Mouse (Mus musculus): ENCODE data around the gene Gabarapl2. TPM values are rescaled to one million over a fixed set of nuclear protein-coding genes. Genes with fewer than 3 reads are reported as not detected.

The Gabarapl2 gene
- total RNA-seq, 2 experiments from 2014 or later = 212 to 219 TPM

DNA sequence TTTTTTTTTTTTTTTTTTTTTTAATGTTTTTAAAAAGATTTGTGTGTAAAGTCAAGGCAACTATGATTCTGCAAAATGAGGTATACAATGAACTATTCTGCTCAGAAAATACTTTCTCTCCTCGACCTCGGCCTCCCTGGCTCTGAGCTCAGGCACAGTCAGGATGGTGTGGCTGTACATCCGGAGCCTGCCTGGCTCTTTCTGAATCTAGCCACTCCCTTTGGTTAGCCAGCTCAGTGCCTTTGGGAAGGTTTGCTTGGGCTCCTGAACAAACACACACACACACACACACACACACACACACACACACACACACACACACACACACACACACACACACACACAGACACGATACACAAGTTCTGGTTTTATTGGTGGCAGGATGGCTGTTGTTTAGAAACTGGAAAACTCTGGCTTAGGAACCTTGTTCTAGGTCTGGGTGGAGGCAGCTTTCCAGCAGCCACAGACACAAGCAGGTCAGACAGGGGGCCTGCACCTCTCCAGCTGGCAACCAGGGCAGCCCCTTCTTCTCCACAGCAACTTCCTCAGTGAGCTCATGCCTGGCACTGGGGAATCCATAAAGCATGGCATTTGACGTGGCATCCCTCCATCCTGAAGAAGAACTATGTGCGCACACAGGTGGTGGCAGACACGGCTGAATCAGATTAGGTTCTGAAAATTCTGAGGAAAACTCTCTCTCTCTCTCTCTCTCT, 24.5 kb downstream of the Gabarapl2 start:
- DNase-seq (ENCODE audit: low spot score in 2 of 2) = no peak

DNA sequence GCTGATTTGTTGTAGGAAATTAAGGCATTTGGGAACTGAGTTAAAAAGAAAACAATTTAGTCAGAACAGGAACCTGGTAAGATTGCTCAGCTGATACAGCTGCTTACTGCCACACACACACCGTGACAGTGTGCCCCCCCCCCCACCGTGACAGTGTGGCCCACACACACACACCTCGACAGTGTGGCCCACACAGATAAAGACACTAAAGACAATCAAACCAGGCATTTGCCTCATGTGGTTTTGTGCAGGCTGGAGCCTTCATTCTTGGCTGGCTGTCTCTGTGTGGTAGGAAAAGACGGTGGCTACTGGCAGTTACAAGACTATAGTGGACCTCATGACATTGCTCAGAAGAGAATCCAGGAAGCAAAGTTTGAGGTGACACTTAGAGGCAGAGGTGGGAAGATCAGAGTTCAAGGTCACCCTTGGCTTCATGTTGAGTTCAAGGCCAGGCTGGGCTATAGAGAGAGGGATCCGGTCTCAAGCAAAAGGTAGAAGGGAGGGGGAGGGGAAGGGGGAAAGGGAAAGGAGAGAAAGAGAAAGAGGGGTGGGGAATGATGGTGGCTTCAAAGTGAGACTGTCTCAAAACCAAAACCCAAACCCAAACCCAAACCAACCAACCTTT, 26.9 kb downstream of the Gabarapl2 start:
- DNase-seq (ENCODE audit: low spot score in 2 of 2) = no peak

DNA sequence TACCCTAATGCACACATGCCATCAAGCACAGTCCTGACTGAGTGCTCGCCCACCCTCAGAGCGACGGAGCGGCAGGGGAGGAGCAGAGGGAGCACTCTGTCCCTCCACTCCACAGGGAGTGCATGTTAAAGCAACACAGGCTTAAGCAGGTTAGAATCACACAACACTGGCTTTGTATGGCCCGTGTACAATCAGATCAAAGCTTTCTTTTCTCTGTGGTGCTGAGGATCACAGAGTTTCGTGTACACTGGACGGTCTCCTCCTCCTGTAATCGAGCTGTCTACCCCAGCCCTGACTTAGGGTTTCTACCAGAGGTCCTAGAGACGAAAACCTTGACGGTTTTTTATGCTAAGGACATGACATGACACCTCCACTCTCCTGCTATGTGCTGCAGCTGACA, 28.0 kb downstream of the Gabarapl2 start:
- no peak for DNase-seq (ENCODE audit: low spot score in 2 of 2)

DNA sequence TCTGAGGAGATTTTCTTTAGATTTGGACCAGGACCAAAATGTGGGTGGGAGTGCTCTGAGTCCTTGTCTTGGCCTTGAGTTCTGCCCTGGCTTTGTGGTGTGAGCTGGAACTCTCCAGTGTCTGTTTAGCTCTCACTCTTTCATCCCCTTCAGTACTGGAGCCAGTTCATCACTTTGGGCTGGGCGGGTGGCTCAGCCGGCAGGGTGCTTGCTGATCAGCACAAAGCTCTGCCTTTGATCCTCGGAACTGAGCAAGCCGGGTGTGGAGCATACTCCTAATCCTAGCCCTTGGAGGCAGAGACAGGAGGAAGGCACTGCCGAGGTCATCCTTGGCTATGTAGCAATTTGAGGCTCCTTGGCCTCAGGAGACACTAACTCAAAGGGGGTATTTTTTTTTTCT, 28.5 kb downstream of the Gabarapl2 start:
- no peak for DNase-seq (ENCODE audit: low spot score in 2 of 2)

DNA sequence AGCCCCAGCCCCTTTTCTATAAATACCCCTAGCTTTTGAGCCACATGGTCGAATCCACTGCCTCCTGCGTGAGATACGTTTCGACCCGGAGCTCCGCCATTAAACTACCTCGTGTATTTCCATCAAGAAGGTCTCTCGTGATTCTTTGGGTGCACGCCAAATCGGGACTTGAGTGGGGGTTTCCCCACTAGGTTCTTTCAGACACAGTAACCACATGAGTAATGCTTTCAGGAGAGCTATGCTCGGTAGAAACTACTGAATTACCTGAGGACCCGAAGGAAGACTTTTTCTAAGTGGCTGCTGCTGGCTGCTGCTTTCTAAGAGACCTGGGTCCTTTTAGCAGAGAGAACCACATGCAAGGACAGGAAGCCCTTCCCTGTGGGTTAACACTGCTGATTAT, 33.6 kb downstream of the Gabarapl2 start:
- DNase-seq (ENCODE audit: low spot score in 2 of 2) = no peak

DNA sequence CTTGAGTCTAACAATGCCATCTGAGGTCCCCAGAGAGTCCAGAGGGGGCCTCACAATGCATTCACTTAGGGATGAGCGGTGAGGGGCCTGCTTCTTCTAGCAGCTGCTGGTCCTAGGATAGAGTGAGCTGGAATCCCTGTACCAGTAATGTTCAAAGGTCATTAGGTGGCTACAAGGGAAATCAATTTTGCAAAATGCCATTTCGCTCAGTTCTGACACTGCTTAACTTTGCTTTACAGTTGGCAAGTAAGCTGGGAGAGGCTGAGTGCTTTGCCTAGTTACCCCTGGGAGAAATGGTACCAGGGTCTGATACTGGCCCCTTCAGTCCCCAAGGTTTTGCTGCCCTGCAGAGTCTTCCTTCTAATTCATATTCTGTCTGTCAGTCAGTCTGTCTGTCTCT, 35.2 kb downstream of the Gabarapl2 start:
- DNase-seq (ENCODE audit: low spot score in 2 of 2) = no peak

DNA sequence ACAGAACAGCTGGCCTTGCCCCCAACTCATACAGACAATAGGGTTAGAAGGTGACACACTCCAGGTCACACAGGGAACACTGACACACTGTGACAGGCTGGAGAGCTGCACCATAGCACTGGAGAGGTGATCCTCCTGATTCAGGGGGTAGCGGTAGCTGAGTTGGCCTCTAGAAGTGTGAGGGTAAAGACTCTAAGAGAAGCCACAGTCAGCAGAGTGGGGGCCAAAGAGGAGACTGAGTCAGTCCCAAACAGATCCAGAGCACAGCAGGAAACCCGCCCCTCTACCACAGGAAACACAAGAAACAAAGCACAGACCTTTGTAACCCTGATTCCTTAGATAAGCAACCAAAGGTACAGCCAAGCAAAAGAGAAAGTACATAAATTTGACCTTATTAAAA, 35.8 kb downstream of the Gabarapl2 start:
- DNase-seq (ENCODE audit: low spot score in 2 of 2) = no peak

DNA sequence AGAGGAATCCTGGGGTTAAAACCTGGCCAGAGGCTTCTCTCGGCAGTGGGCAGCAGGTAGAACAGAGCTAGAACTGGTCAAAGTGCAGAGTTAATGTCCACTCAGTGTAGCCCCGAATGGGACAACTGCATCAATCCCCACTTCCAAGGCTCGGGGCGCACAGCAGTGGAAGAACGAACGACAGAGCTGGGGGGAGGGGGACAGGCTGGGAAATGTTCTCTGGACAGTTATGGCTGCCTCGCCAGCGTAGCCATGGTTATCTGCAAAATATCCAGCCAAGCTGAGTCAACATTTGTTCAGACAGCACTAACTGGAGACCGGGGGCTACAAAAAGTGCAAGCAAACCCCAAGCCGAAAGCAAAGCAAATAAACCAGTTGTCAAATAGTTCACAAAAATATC, 37.6 kb downstream of the Gabarapl2 start:
- peak in 1 of 2 experiments; percentile 28 for DNase-seq (ENCODE audit: low spot score in 2 of 2)

DNA sequence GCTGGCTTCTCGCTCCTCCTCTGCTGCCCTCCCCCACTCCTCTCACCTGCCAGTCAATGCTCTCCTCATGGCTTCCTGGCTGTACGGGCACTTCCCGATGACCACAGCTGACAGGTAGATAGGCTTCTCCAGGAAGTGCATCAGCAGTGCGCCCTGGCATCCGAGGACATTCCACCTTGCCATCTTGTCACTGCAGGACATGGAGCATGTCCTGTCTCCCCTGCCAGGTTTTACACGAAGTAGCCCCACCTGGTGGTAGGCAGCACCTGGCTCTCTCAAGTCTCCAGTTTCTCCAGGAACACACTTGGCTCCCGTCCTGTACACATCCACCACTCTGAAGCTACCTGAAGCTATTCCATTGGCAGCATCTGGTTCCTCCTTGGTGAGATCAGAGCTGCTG, 41.6 kb downstream of the Gabarapl2 start:
- DNase-seq (ENCODE audit: low spot score in 2 of 2) = no peak

DNA sequence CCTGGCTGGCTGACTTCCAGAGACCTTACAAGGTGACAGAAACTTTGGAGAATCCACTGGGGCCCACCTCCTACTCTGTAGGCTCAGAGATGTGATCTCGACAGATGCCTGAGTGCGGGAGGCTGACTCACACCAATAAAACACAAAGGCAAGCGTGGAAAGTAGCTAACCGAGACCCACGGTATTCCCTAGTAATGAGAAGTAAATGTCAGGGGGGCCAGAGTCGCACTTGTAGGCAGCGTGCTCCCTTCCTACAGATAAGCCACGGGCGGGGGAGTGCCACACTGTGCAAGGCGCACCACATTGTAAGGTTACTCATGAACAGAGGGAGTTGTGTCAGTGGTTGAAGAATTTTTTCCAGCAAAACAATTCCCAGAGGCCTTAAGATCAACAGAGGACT, 44.0 kb downstream of the Gabarapl2 start:
- DNase-seq (ENCODE audit: low spot score in 2 of 2) = peak in 1 of 2 experiments; percentile 42

DNA sequence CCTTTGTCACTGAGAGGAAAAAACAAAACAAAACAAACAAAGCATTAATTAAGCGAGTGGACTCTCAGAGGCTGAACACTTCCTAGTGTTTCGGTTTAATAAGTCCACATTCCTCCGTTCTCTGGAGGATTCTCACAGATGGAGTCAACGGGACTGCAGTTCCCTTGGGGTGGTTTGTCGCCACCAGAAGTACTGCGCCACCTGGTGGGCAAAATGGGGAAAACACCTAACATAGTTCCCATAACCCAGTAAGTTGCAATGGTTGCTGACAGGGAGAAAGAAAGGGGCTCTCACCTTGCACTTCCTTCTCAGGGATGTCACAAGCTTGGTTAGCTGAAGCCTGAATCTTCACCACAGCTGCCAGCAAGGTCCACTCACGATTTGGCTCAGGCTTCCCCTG, 49.4 kb downstream of the Gabarapl2 start:
- DNase-seq (ENCODE audit: low spot score in 2 of 2) = peak; percentile 55 to 85

DNA sequence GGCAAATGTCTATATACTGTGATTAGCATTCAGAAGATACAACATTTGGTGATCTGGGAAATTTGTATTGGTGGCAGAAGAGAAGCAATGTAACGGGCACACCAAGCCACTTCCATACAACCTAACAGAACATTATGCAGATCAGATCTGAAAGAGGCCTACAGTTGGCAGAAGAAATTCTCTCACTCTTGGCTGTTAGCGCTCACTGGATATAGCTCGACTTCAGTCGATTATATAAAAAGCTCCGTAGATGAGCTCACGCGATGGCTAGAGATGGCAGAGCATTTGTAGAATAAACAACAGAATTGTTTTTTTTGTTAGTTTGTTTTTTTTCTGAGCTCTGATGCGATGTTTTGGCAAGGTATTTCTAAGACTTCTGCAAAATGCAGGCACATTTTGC, 50.8 kb downstream of the Gabarapl2 start:
- DNase-seq (ENCODE audit: low spot score in 2 of 2) = no peak

DNA sequence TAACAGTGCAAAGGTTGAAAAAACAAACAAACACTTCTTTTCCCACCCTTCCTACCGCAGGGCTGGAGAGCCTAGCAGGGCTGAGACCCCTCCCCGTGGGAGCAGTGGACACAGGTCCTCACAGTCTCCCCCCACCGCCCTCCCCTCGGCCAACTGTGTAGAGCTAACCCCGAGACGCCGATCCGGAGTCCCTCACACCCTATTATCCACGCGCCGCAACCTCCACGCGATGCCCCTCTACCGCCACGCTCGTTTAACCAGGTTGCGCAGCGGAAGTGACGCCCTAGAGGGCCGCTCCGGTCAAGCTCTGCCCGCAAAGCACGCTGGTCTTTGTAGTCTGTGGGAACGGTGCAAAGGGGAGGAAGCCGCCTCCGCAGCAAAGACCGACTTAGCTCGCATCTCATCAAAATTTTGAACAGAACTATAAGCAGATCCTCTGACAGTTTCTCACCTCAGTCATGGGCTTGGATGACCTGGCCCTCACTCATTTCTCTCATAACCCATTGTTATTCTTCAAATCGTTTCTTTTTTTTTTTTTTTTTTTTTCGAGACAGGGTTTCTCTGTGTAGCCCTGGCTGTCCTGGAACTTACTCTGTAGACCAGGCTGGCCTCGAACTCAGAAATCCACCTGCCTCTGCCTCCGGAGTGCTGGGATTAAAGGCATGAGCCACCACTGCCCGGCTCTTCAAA, 51.7 kb downstream of the Gabarapl2 start, which contains the start of gene Adat1:
Gene Adat1 (minus strand): TSS at position 290 of the 690 bp plus-strand sequence.
- peak; percentile 80 to 90 for DNase-seq (ENCODE audit: low spot score in 2 of 2)

DNA sequence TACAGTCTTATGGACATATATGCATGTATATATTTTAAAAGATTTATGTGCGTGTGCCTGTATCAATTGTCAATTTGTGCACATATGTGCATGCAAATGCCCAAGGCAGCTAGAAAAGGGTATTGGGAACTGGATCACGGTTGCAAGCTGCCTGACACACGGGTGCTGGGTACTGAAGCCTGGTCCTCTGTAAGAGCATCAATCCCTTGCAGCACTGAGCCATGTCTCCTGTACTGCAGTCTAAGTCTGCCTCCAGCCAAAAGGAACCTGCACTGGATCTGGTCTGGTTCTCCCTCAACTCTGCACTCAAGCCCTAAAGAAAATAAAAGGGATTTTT, 52.2 kb downstream of the Gabarapl2 start:
- DNase-seq (ENCODE audit: low spot score in 2 of 2) = no peak

Other genes with a start within 250 kb of the Gabarapl2 start
- not detected for gene Ctrb1, start 249.7 kb upstream of the Gabarapl2 start, total RNA-seq (2021)
- gene Bcar1, start 196.9 kb upstream of the Gabarapl2 start, total RNA-seq (2021) = 10 to 100 TPM; 61.4 to 63.7 TPM
- gene Cfdp1, start 86.4 kb upstream of the Gabarapl2 start, total RNA-seq (2021) = 10 to 100 TPM; 79.3 to 82.7 TPM
- gene Tmem170, start 64.0 kb upstream of the Gabarapl2 start, total RNA-seq (2021) = 1 to 10 TPM; 4.0 to 4.8 TPM
- under 1 TPM; 0.63 to 0.64 TPM for gene Chst5, start 30.3 kb upstream of the Gabarapl2 start, total RNA-seq (2021)
- 10 to 100 TPM; 12.4 to 14.8 TPM for gene Tmem231, start 6.8 kb upstream of the Gabarapl2 start, total RNA-seq (2021)
- gene Adat1, start 51.6 kb downstream of the Gabarapl2 start, total RNA-seq (2021) = 1 to 10 TPM; 5.7 to 6.2 TPM
- gene Kars, start 70.6 kb downstream of the Gabarapl2 start, total RNA-seq (2021) = 10 to 100 TPM; 81.0 to 91.2 TPM
- 10 to 100 TPM; 42.9 to 43.9 TPM for gene Terf2ip, start 70.7 kb downstream of the Gabarapl2 start, total RNA-seq (2021)
- gene Gm6793, start 74.3 kb downstream of the Gabarapl2 start, total RNA-seq (2021) = under 1 TPM in 1 of 2 experiments, not detected in 1; 0.25 TPM

All from layer of hippocampus, adult 18-20 months (tissue).